Mouse (Mus musculus): ENCODE measurements around the gene Prdm2. TPM values are rescaled to one million over a fixed set of nuclear protein-coding genes. Genes with fewer than 3 reads are reported as not detected.

Prdm2 gene
- polyA plus RNA-seq, 1 experiment from 2014 or later: 20.6 TPM

- Histone ChIP-seq H3K27ac (replicated peaks) (no peak overlapping the region), H3K27me3 (no peaks in the 10 kb centered on the region), H3K4me3 (no peak overlapping the region), H3K4me1 (peaks cover 10% of the 10 kb centered on the region; the same call in 1 of the 2 replicates), H3K4me2 (replicated peaks) (no peak overlapping the region), H3K9ac (replicated peaks) (no peak overlapping the region), H3K9me3 (no peaks in the 10 kb centered on the region), H3K36me3 (peaks cover 29% of the 10 kb centered on the region)
- 65% methylated on average over 7 of the region's 7 CpGs for WGBS
- no peak for ATAC-seq (ENCODE audit: low FRiP score, low read depth)
These were observed 69.2 kb downstream of the Prdm2 start for GRCm38 (mm10) chr4:143143615-143144014.

GRCm38 (mm10) chr4:143141645-143142259, 71.0 kb downstream of the Prdm2 start:
- 84% methylated on average over 12 of the region's 12 CpGs for WGBS
- ATAC-seq (ENCODE audit: low FRiP score, low read depth): no peak

GRCm38 (mm10) chr4:143140940-143141339, 71.9 kb downstream of the Prdm2 start:
- Histone ChIP-seq H3K9ac (replicated peaks) (no peak overlapping the region), H3K4me3 (no peak overlapping the region), H3K4me1 (peaks cover 10% of the 10 kb centered on the region; the same call in 1 of the 2 replicates), H3K27ac (replicated peaks) (no peak overlapping the region), H3K27me3 (no peaks in the 10 kb centered on the region), H3K36me3 (peaks cover 37% of the 10 kb centered on the region), H3K9me3 (no peaks in the 10 kb centered on the region), H3K4me2 (replicated peaks) (no peak overlapping the region)
- 94% methylated on average over 3 of the region's 3 CpGs for WGBS
- ATAC-seq (ENCODE audit: low FRiP score, low read depth): no peak

More at GRCm38 (mm10) chr4:143141645-143142259, 71.0 kb downstream of the Prdm2 start:
- Histone ChIP-seq H3K9ac (replicated peaks) (no peak overlapping the region), H3K4me3 (no peak overlapping the region), H3K4me1 (peaks cover 10% of the 10 kb centered on the region; the same call in 1 of the 2 replicates), H3K9me3 (no peaks in the 10 kb centered on the region), H3K36me3 (peaks cover 33% of the 10 kb centered on the region), H3K27ac (replicated peaks) (no peak overlapping the region), H3K27me3 (no peaks in the 10 kb centered on the region), H3K4me2 (replicated peaks) (no peak overlapping the region)

- Histone ChIP-seq H3K4me1 (no peaks in the 10 kb centered on the region), H3K4me2 (replicated peaks) (no peak overlapping the region), H3K36me3 (peaks cover 88% of the 10 kb centered on the region), H3K4me3 (no peak overlapping the region), H3K27me3 (no peaks in the 10 kb centered on the region), H3K9me3 (no peaks in the 10 kb centered on the region), H3K9ac (replicated peaks) (no peak overlapping the region), H3K27ac (replicated peaks) (no peak overlapping the region)
- ATAC-seq (ENCODE audit: low FRiP score, low read depth): no peak
- WGBS: 94% methylated on average over 7 of the region's 7 CpGs
These were observed 80.4 kb downstream of the Prdm2 start for GRCm38 (mm10) chr4:143132433-143132832.

GRCm38 (mm10) chr4:143130441-143130840, 82.4 kb downstream of the Prdm2 start:
- ATAC-seq (ENCODE audit: low FRiP score, low read depth): no peak
- Histone ChIP-seq H3K4me2 (replicated peaks) (no peak overlapping the region), H3K9me3 (no peaks in the 10 kb centered on the region), H3K27me3 (no peaks in the 10 kb centered on the region), H3K27ac (replicated peaks) (no peak overlapping the region), H3K36me3 (peaks cover 83% of the 10 kb centered on the region), H3K9ac (replicated peaks) (no peak overlapping the region), H3K4me1 (no peaks in the 10 kb centered on the region), H3K4me3 (no peak overlapping the region)
- WGBS: 95% methylated on average over 5 of the region's 5 CpGs

- H3K9ac ChIP-seq (replicated peaks): no peak overlapping the region
- no peak overlapping the region for H3K27ac ChIP-seq (replicated peaks)
- peaks cover 72% of the 10 kb centered on the region for H3K36me3 ChIP-seq
- no peak overlapping the region for H3K4me2 ChIP-seq (replicated peaks)
- no peaks in the 10 kb centered on the region for H3K27me3 ChIP-seq
- WGBS: 93% methylated on average over 4 of the region's 4 CpGs
- no peak for ATAC-seq (ENCODE audit: low FRiP score, low read depth)
- H3K4me1 ChIP-seq: no peaks in the 10 kb centered on the region
- H3K4me3 ChIP-seq: no peak overlapping the region
- no peaks in the 10 kb centered on the region for H3K9me3 ChIP-seq
These were observed 83.5 kb downstream of the Prdm2 start for GRCm38 (mm10) chr4:143129261-143129760.

- Histone ChIP-seq H3K27ac (replicated peaks) (no peak overlapping the region), H3K9ac (replicated peaks) (no peak overlapping the region), H3K4me1 (no peaks in the 10 kb centered on the region), H3K4me3 (no peak overlapping the region), H3K9me3 (no peaks in the 10 kb centered on the region), H3K4me2 (replicated peaks) (no peak overlapping the region), H3K27me3 (no peaks in the 10 kb centered on the region), H3K36me3 (peaks cover 50% of the 10 kb centered on the region)
- WGBS: 94% methylated on average over 5 of the region's 5 CpGs
- ATAC-seq (ENCODE audit: low FRiP score, low read depth): no peak
These were observed 85.6 kb downstream of the Prdm2 start for GRCm38 (mm10) chr4:143127171-143127570.

- 96% methylated on average over 14 of the region's 14 CpGs for WGBS
- no peak for ATAC-seq (ENCODE audit: low FRiP score, low read depth)
These were observed 86.3 kb downstream of the Prdm2 start for GRCm38 (mm10) chr4:143126476-143126875.

GRCm38 (mm10) chr4:143125290-143125689, 87.5 kb downstream of the Prdm2 start:
- Histone ChIP-seq H3K4me2 (replicated peaks) (no peak overlapping the region), H3K9ac (replicated peaks) (no peak overlapping the region), H3K27me3 (no peaks in the 10 kb centered on the region), H3K27ac (replicated peaks) (no peak overlapping the region), H3K4me1 (no peaks in the 10 kb centered on the region), H3K36me3 (peaks cover 33% of the 10 kb centered on the region), H3K4me3 (no peak overlapping the region), H3K9me3 (no peaks in the 10 kb centered on the region)
- peak; percentile 52; the same call in 1 of the 2 replicates for ATAC-seq (ENCODE audit: low FRiP score, low read depth)
- WGBS: 91% methylated on average over 6 of the region's 6 CpGs

More at GRCm38 (mm10) chr4:143126476-143126875, 86.3 kb downstream of the Prdm2 start:
- H3K4me2 ChIP-seq (replicated peaks): no peak overlapping the region
- H3K9me3 ChIP-seq: no peaks in the 10 kb centered on the region
- no peaks in the 10 kb centered on the region for H3K4me1 ChIP-seq
- peaks cover 43% of the 10 kb centered on the region for H3K36me3 ChIP-seq
- H3K4me3 ChIP-seq: no peak overlapping the region
- H3K27ac ChIP-seq (replicated peaks): no peak overlapping the region
- H3K27me3 ChIP-seq: no peaks in the 10 kb centered on the region
- no peak overlapping the region for H3K9ac ChIP-seq (replicated peaks)

- no peaks in the 10 kb centered on the region for H3K9me3 ChIP-seq
- no peak overlapping the region for H3K4me3 ChIP-seq
- H3K36me3 ChIP-seq: peaks cover 14% of the 10 kb centered on the region
- H3K27me3 ChIP-seq: no peaks in the 10 kb centered on the region
- H3K4me1 ChIP-seq: peaks cover 13% of the 10 kb centered on the region
- WGBS: 86% methylated on average over 10 of the region's 10 CpGs
- no peak overlapping the region for H3K4me2 ChIP-seq (replicated peaks)
- no peak overlapping the region for H3K9ac ChIP-seq (replicated peaks)
- ATAC-seq (ENCODE audit: low FRiP score, low read depth): no peak
- H3K27ac ChIP-seq (replicated peaks): no peak overlapping the region
These were observed 89.8 kb downstream of the Prdm2 start for GRCm38 (mm10) chr4:143123043-143123442.

GRCm38 (mm10) chr4:143121174-143121573, 91.6 kb downstream of the Prdm2 start:
- 88% methylated on average over 3 of the region's 3 CpGs for WGBS
- H3K27ac ChIP-seq (replicated peaks): no peak overlapping the region
- no peak overlapping the region for H3K9ac ChIP-seq (replicated peaks)
- peaks cover 4% of the 10 kb centered on the region; the same call in 1 of the 2 replicates for H3K36me3 ChIP-seq
- H3K9me3 ChIP-seq: no peaks in the 10 kb centered on the region
- H3K4me1 ChIP-seq: peaks cover 13% of the 10 kb centered on the region
- H3K4me2 ChIP-seq (replicated peaks): no peak overlapping the region
- no peak for ATAC-seq (ENCODE audit: low FRiP score, low read depth)
- no peak overlapping the region for H3K4me3 ChIP-seq
- no peaks in the 10 kb centered on the region for H3K27me3 ChIP-seq

GRCm38 (mm10) chr4:143120008-143120407, 92.8 kb downstream of the Prdm2 start:
- 92% methylated on average over 8 of the region's 8 CpGs for WGBS
- peaks cover 19% of the 10 kb centered on the region for H3K4me1 ChIP-seq
- no peak overlapping the region for H3K27ac ChIP-seq (replicated peaks)
- ATAC-seq (ENCODE audit: low FRiP score, low read depth): no peak
- no peak overlapping the region for H3K4me3 ChIP-seq
- no peaks in the 10 kb centered on the region for H3K9me3 ChIP-seq
- H3K9ac ChIP-seq (replicated peaks): no peak overlapping the region
- peaks cover 4% of the 10 kb centered on the region; the same call in 1 of the 2 replicates for H3K36me3 ChIP-seq
- no peaks in the 10 kb centered on the region for H3K27me3 ChIP-seq
- H3K4me2 ChIP-seq (replicated peaks): no peak overlapping the region

All from midbrain, embryonic 12.5 days (tissue).